Mouse (Mus musculus) neural tube, embryonic 13.5 days (tissue): ENCODE measurements at regions not wholly inside any gene's neighbourhood (a gene's known extent, or its start where the extent isn't known, plus 50 kb on each side); places are given as distances from the start of the nearest gene placed in this dataset.

Source experiments
- ATAC-seq: fragments of 200-750 bp; cut with Nextera tagmentation; 2 replicates; pipeline ENCODE4 v1.8.0; 2017; ENCODE audit warnings: low read depth, mild to moderate bottlenecking, moderate TSS enrichment, moderate library complexity
- H3K27ac ChIP-seq: fragments of 300-500 bp; sonication (generic); replicated peaks from 2 replicates; pipeline ENCODE4 v1.5.1; 2015; ENCODE audit warnings: moderate library complexity, mild to moderate bottlenecking, inconsistent platforms
- H3K27me3 ChIP-seq: fragments of 300-500 bp; sonication (generic); 2 replicates; pipeline ENCODE4 v1.6.1; 2015; ENCODE audit warnings: mild to moderate bottlenecking, inconsistent platforms
- H3K36me3 ChIP-seq: fragments of 300-500 bp; sonication (generic); 2 replicates; pipeline ENCODE4 v1.6.1; 2015; ENCODE audit warnings: mild to moderate bottlenecking, inconsistent platforms
- H3K4me1 ChIP-seq: fragments of 300-500 bp; sonication (generic); replicated peaks from 2 replicates; pipeline ENCODE4 v1.6.1; 2015; ENCODE audit warnings: inconsistent platforms
- H3K4me2 ChIP-seq: fragments of 300-500 bp; sonication (generic); 2 replicates; pipeline ENCODE4 v1.6.1; 2015; ENCODE audit warnings: inconsistent platforms, mild to moderate bottlenecking, moderate library complexity
- H3K4me3 ChIP-seq: fragments of 300-500 bp; sonication (generic); 2 replicates; pipeline ENCODE4 v1.5.1; 2015; ENCODE audit warnings: mild to moderate bottlenecking, inconsistent platforms
- H3K9ac ChIP-seq: fragments of 300-500 bp; sonication (generic); 2 replicates; pipeline ENCODE4 v1.6.1; 2015; ENCODE audit warnings: moderate library complexity, mild to moderate bottlenecking, inconsistent platforms
- H3K9me3 ChIP-seq: fragments of 300-500 bp; sonication (generic); 2 replicates; pipeline ENCODE4 v1.6.1; 2016; ENCODE audit warnings: inconsistent platforms
- WGBS: fragments of 180-500 bp; shearing (Covaris S2); methylation state at CpG from one replicate; pipeline ENCODE4 v1.1.7; 2015; 5-methylcytosine and 5-hydroxymethylcytosine counted together

GRCm38 (mm10) chr6:44408331-44409195 is 650.6 kb upstream of the Cntnap2 start:
- H3K9ac ChIP-seq = no peak overlapping the region
- H3K4me3 ChIP-seq = no peak overlapping the region
- H3K4me1 ChIP-seq = no peaks in the 10 kb centered on the region
- no peaks in the 10 kb centered on the region for H3K9me3 ChIP-seq
- 81% methylated on average over 2 of the region's 2 CpGs for WGBS
- no peak overlapping the region for H3K27ac ChIP-seq
- ATAC-seq = peak; percentile 56; the same call in 1 of the 2 replicates
- no peaks in the 10 kb centered on the region for H3K27me3 ChIP-seq
- no peak overlapping the region for H3K4me2 ChIP-seq
- no peaks in the 10 kb centered on the region for H3K36me3 ChIP-seq
